10 mouse cellular contexts compared by ENCODE assay signal in the genomic region with DNA sequence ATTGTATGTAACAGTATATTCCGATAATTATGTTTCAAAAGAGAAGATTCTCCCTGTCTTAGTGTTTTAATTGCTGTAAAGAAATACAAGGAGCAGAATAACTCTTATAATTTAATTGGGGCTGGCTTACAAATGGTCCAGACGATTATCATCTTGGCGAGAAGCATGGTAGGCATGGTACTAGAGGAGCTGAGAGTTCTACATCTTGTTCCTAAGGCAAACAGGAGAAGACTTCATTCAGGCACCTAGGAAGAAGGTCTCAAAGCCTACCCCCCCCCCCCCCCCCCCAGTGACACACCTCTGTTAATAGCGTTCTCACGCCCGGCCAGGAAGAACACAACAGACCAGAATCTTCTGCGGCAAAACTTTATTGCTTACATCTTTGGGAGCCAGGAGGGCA.
DNase-seq lines count a peak whose midpoint lies in the region; ATAC-seq and TF ChIP-seq lines count a peak whose summit lies in the region.
"Had no signal": no experiment of that assay in that cellular context is flagged by ENCODE, and none has a peak within 500 bp of the region (broad histone marks: within the 10 kb centered on the region; RNA-seq: fewer than 3 reads in every experiment).

No protein-coding gene starts in this region.

- H3K4me2 ChIP-seq in lung, embryonic 16.5 days (ENCODE audit: low read depth, low read length): peak overlapping the region; percentile 39
- H3K4me2 ChIP-seq in forebrain, embryonic 15.5 days (replicated peaks): peak overlapping the region; percentile 38
- H3K4me2 ChIP-seq in limb, embryonic 13.5 days (replicated peaks): peak overlapping the region; percentile 52

- no peak for ATAC-seq in lung, embryonic 16.5 days (ENCODE audit: low read depth)
- peak; percentile 72 for ATAC-seq in forebrain, embryonic 15.5 days (replicated peaks)
- no peak for ATAC-seq in limb, embryonic 13.5 days (ENCODE audit: low FRiP score, low read depth)

- no peaks in the 10 kb centered on the region for H3K4me1 ChIP-seq in lung, embryonic 16.5 days (replicated peaks; ENCODE audit: control insufficient read depth, insufficient read depth, low read length)
- H3K4me1 ChIP-seq in forebrain, embryonic 15.5 days: 0 out of 2 replicates have a peak, but pooled peaks cover 5% of the 10 kb centered on the region
- H3K4me1 ChIP-seq in limb, embryonic 13.5 days: no peaks in the 10 kb centered on the region
- H3K4me1 ChIP-seq in olfactory bulb, adult 2 months (ENCODE audit: control insufficient read depth, insufficient read depth, low read length): no peaks in the 10 kb centered on the region

- H3K9ac ChIP-seq in lung, embryonic 16.5 days (ENCODE audit: low read length): 0 out of 2 replicates have a peak overlapping the region, but pooled peaks have one; percentile 39
- no peak overlapping the region for H3K9ac ChIP-seq in forebrain, embryonic 15.5 days (replicated peaks)
- no peak overlapping the region for H3K9ac ChIP-seq in limb, embryonic 13.5 days

- H3K36me3 ChIP-seq in lung, embryonic 16.5 days (ENCODE audit: control insufficient read depth, insufficient read depth, low read length): no peaks in the 10 kb centered on the region
- H3K36me3 ChIP-seq in forebrain, embryonic 15.5 days: no peaks in the 10 kb centered on the region
- H3K36me3 ChIP-seq in limb, embryonic 13.5 days: no peaks in the 10 kb centered on the region

- DNase-seq in lung, postnatal 25 days (ENCODE audit: low spot score): no peak
- DNase-seq in left cerebral cortex, postnatal 25 days (ENCODE audit: low spot score in 2 of 2): no peak
- DNase-seq in layer of hippocampus, postnatal 36 days: no peak
- DNase-seq in left cerebral cortex, adult 9 months (ENCODE audit: low spot score in 2 of 2): no peak
- DNase-seq: heart, postnatal 36 days; lung, postnatal 14 days had no signal

- H3K9me3 ChIP-seq in lung, embryonic 16.5 days (ENCODE audit: control insufficient read depth, low read length): no peaks in the 10 kb centered on the region
- H3K9me3 ChIP-seq in forebrain, embryonic 15.5 days: no peaks in the 10 kb centered on the region
- no peaks in the 10 kb centered on the region for H3K9me3 ChIP-seq in limb, embryonic 13.5 days

- TF ChIP-seq CTCF in olfactory bulb, adult 2 months (IDR thresholded peaks at IDR 0.05; ENCODE audit: insufficient read depth, low read depth, low read length): no peak

- H3K27ac ChIP-seq in lung, embryonic 16.5 days (ENCODE audit: low read length): no peak overlapping the region
- H3K27ac ChIP-seq in forebrain, embryonic 15.5 days (replicated peaks): no peak overlapping the region
- H3K27ac ChIP-seq in limb, embryonic 13.5 days: no peak overlapping the region
- no peak overlapping the region for H3K27ac ChIP-seq in olfactory bulb, adult 2 months (ENCODE audit: insufficient read depth, low read depth, low read length)

- TF ChIP-seq POLR2A in olfactory bulb, adult 2 months (IDR thresholded peaks at IDR 0.05; ENCODE audit: insufficient read depth, low read depth, low read length): no peak

- H3K4me3 ChIP-seq in lung, embryonic 16.5 days (ENCODE audit: low read length): peak overlapping the region; percentile 28
- peak overlapping the region; percentile 32 for H3K4me3 ChIP-seq in forebrain, embryonic 15.5 days
- peak overlapping the region; percentile 34 for H3K4me3 ChIP-seq in limb, embryonic 13.5 days
- peak overlapping the region; percentile 10; the same call in 1 of the 2 replicates for H3K4me3 ChIP-seq in olfactory bulb, adult 2 months (ENCODE audit: insufficient read depth, low read depth, low read length)

- H3K27me3 ChIP-seq in lung, embryonic 16.5 days (ENCODE audit: control insufficient read depth, insufficient read depth, low read depth, low read length): no peaks in the 10 kb centered on the region
- no peaks in the 10 kb centered on the region for H3K27me3 ChIP-seq in forebrain, embryonic 15.5 days
- no peaks in the 10 kb centered on the region for H3K27me3 ChIP-seq in limb, embryonic 13.5 days

- WGBS in lung, embryonic 16.5 days: 74% methylated on average over 4 of the region's 7 CpGs
- 46% methylated on average over 6 of the region's 7 CpGs for WGBS in forebrain, embryonic 15.5 days
- 57% methylated on average over 7 of the region's 7 CpGs for WGBS in limb, embryonic 13.5 days
- 34% methylated on average over 7 of the region's 7 CpGs for WGBS in olfactory bulb, adult 2 months

- intact Hi-C loops in left cerebral cortex, postnatal 25 days (cut with DNase I): no loop called here
